Mouse (Mus musculus): ENCODE data around the gene Abca4.

The Abca4 gene

DNA sequence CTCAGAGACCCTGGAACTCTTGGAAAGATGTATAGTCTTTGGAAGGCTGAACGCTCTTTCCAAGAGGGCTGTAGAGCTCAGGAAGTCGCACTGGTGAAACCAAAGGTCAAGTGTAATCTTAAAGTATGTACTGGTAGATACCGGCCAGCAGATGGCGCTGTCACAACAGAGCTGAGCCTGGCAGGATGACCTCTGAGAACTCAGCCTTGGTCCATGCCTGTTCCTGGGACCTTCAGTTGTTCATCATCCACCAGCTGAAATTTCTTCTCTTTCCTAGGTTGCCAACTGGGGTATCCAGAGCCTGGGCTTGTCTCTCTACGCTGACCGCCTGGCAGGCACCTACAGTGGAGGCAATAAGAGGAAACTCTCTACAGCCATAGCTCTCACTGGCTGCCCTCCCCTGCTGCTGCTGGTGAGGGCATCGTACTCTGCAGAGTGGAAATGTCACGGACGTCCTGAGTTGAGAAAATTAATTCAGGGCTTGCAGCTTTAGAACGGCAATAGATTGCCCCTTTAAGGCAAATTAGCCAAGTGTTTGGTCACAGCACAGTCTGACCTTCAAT, 125.5 kb downstream of the Abca4 start:
- peak; percentile 77 for DNase-seq (ENCODE audit: extremely low spot score, low spot score)

DNA sequence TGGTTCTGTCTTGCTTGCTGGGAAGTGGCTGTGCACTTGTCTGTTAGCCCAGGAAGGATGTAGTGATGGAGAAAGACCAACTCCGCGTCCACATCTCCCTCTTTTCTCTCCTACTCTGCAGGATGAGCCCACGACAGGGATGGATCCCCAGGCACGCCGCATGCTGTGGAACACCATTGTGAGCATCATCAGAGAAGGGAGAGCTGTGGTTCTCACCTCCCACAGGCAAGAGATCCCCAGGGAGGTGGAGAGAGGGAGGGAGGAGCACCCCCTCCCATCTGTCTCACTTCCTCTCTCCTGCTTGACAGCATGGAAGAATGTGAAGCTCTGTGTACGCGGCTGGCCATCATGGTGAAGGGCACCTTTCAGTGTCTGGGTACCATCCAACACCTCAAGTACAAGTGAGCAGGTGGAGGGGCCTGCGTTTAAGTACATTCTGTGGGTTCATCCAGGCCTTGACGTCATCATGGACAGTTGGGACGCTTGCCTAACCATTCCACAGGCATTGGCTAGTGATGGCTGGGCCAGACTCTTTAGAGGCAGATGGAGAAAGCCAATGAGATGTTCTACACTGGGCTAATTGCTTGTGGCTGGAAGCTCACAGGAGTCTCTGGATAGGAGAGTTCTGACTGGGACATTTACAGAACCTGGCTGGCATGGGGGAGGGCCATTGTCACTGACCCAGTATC, 126.5 kb downstream of the Abca4 start:
- no peak for DNase-seq (ENCODE audit: extremely low spot score, low spot score)

DNA sequence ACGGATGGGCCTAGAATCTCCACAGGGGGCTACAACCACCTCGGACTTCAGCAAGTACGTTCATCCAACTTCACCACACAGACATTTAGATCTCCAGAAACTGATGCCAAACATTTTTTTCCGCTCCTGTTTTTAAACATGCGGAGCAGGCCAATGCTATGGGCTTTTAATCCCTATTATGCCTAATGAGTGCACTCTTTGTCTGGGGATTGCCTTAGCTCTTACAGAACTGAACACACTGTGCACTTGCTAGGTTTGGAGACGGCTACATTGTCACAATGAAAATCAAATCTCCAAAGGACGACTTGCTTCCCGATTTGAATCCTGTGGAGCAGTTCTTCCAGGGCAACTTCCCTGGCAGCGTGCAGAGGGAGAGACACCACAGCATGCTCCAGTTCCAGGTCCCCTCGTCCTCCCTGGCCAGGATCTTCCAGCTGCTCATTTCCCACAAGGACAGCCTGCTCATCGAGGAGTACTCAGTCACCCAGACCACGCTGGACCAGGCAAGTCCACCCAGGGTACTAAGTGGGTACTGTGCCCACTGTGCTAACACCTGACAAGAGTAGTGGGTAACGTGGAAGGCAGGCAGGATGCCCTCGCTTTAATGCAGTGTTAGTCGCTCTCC, 129.4 kb downstream of the Abca4 start:
- no peak for DNase-seq (ENCODE audit: extremely low spot score, low spot score)

DNA sequence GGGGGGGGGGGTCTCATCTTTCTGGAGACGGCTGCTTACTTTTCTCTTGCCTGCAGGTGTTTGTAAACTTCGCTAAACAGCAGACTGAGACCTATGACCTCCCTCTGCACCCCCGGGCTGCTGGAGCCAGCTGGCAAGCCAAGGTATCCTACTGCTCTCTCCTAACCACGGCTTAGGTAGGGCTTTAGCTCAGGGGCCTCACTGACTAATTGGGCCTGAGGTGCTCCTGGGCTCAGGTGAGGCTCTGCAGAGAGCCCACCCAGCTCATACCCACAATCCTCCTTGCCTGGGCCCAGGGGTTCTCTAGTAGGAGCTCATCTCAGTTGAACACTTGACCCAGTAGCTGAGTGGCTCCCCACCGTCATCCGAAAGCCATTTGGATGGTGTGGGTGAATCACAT, 131.8 kb downstream of the Abca4 start:
- no peak for DNase-seq (ENCODE audit: extremely low spot score, low spot score)

DNA sequence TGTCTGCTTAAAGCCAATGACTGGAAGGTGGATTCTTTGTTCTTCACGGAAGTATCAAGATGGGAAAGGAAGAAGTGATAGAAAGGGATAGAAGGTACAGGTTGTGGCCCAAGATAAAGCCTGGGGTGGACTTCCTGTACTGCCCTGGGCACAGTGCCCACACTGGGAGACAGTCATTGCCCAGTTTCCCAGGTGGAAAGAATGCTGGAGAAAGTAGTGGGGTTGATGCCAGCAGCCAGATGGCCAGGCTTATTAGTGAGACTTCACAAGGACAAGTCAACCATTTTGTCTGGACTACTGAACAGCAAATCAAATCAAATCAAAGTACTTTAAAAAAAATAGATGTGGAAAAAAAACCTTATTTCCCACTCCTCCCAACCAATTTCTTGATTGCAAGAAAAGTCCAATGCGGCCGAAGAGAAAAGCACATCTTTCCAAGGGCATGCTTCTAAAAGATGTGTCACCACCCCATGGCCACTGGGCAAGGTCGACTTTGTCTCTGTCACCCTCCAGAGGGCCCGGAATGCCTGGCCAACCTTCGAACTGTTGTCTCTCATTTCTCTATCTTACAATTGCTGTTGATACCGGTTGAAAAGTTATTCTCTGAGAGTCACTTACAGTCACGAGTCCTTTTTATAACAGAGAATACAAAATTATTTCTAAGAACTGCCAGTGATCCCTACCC, 132.6 kb downstream of the Abca4 start:
- no peak for DNase-seq (ENCODE audit: extremely low spot score, low spot score)

DNA sequence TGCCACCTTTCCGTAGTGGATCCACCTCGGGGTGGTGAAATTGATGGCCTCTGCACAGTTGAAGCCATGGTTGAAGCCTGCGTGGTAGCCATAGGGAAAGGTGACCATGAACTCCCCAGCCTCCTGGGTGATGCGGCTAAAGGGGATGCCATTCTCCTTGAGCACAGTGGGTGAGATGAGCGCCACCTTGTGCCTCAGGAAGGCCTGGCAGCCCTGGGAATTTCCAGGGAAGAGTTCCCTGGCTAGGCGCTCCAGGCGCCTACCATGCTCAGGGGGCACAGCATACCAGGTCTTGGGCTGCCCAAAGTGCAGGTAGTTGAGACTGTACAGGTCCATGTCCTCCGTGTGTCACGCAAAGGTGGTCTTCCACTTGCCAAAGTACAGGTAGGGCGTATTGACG, 139.9 kb downstream of the Abca4 start:
- DNase-seq (ENCODE audit: extremely low spot score, low spot score), result no peak

DNA sequence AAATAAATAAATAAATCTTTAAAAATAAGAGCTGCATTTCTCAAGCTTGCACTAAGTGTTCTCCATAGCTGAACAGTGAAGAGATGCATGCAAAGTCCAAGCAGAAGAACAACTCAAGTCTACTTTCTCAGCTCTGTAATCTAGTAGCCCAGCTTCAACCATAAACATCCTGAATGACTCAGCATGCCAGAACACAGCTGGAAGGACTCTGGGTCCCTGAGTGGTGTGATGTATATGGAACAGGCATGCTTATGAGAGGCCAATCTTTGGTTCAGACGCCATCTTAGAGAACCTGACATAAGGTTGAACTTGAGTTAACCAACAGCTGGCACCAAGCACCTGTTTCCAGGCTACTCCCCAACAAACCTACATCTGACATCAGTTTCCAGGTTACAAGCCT, 142.7 kb downstream of the Abca4 start:
- DNase-seq (ENCODE audit: extremely low spot score, low spot score), result no peak

DNA sequence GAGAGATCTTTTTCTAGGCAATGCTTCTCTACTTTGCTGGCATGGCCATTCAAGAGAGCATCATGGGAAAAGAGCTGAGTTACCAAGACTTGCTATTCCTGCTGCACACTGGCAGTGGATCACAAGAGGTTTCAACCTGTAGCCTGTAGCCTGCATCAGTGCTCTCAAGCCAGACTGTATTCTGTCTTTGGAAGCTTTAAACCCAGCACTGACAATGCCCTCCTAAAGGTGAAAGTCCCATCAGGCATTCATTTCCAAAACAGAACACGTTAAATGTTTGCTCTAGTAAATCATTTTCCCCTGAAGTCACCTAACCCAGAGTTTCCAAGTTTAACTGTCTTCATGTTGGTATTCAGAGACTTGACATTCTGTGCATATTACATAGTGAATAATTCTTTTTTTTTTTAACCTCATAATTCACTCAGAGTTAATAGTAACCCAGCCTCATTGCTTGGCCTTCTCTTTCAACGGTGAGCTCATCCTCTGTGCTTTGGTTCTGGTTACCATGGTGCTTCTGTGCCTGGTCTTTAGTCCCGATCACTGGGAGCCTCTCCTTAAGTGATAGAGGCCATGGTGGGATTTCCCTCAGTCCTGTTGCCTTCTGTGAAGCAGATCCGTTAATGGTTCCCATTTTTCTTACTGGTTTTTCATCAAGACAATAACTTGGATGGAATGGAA, 152.5 kb downstream of the Abca4 start:
- no peak for DNase-seq (ENCODE audit: extremely low spot score, low spot score)

DNA sequence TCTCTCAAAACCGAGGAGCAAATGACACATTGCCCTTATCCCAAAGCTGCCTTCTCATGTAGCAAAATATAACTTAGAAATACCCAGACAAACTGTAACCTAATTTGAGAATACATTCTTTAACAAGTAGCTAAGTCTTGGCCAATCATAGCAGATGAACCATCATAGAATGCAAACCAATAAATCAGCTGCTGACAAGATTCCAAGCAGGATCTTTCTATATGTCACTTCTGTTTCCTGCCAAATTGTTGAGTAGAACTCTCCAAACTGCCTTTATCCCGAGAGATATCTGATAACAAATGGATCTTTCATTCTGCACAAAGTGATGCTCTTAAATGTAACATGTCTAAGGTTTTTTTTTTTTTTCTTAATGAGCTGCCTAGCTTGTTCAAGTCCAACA, 154.3 kb downstream of the Abca4 start:
- no peak for DNase-seq (ENCODE audit: extremely low spot score, low spot score)

DNA sequence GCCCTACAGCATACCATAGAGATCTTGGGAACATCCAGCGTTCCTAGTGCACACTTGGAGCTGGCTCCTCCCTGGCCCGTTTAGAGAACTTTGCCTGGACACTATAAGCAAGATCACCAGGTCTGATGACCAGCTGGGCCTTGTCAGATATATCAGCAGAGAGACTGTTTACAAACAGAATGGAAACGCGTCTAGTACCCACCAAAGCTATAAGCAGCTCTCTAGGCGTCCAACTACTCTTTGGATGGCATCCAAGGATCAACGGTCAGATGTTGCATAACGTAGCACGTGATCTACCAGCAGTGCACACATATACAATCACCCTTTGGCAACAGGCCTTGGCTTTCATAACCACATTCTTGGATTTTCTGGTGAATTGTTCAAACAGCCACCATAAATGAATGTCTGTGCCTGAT, 154.7 kb downstream of the Abca4 start:
- DNase-seq (ENCODE audit: extremely low spot score, low spot score), result no peak

DNA sequence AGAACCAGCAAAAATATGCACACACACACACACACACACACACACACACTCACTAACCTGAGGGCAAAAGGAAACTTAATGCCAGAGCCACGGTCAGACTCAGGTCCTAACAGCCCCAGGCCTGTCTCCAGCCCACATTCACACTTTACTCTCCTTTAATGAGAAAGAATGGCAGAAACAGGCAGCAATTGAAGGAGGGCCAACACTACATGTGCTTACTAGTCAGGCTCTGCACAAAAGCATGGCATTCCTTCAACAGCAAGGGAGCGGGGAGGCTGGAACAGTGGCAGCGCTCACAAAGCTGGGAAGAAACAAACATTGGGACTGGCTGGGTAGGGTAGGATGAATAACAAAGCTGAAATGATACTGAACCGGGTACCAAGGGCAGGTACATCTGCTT, 155.4 kb downstream of the Abca4 start:
- no peak for DNase-seq (ENCODE audit: extremely low spot score, low spot score)

DNA sequence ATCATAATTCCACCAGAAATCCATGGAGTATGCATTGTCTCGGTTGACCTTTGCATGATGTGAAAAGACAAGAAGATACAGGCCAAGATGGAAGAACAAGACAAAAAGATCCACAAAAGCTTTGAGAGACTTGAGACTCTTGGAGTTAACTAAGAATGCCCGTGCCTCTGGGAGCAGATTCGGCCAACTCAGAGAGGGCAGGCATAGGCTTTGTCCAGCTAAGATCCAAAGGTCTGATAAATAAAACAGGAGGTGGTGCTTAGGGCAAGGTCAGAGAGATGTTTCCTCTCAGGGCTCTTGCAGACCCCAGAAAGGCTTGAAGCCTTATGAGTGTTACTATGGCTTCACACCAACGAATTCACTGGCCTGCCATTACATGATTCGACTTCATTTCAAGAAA, 155.8 kb downstream of the Abca4 start:
- DNase-seq (ENCODE audit: extremely low spot score, low spot score), result no peak

DNA sequence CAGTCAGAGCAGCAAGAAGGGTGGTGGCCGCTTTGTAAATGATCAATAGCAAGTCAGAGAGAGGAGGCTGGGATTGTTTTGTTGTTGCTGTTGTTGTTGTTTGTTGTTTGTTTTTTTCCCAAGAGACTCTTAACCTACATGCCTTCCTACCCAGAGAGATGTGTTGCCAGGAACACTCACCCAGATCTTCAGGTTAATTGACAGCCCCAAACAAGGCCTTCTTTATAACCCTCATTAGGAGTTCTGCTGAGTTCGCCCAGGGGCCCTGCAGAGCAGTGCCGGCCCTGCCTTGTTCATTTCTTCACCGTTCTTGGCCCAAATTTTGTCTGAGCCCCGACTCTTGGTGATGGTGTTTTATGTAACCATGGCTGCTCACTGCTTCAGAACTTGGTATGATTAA, 156.2 kb downstream of the Abca4 start:
- no peak for DNase-seq (ENCODE audit: extremely low spot score, low spot score)

DNA sequence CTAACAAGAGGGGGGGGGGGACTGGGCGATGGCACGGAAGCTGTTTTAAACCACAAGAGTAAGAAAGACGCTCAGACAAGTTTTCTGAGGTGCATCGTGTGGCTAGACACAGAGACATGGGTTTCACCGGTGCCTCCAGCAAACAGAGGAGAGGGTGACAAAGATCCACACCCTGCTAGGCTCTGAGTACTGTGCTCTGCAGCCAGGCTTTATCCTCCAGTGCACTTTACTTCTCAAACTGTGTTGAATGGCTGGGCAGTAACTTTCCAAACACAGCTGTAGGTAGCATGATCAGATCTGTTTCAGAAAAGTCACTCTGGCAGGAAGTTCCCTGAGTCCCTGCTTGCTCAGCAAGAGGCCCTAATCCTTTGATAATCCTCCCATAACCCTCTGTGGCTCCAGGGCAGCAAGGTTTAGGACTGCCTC, 158.1 kb downstream of the Abca4 start:
- DNase-seq (ENCODE audit: extremely low spot score, low spot score), result no peak

DNA sequence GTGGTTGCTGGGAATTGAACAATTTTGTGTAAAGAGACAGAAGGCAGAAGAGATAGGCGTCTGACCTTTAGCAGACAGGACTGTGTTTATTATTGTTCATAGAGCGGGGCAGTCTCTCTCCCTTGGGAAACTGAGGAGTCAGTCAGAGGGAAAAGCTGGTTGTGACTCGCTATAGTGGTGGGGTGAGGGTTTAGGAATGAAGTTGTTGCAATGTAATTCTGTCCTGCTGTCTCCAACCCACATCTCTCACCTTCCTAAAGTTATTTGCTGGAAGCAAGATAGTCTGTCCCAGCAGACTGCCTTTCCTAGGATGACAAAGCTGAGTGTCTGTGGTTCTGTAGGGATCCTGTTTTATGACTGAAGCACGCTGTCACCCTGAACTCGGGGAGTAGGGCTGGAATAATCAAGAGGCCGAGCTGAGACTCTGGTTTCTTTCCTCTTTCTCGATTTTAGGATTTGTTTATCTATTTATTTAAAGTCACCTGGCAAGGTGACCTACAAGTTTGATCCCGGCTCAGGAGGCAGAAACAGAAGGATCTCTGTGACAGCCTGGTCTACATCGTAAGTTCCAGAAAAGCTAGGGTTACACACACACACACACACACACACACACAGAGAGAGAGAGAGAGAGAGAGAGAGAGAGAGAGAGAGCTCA, 159.6 kb downstream of the Abca4 start:
- no peak for DNase-seq (ENCODE audit: extremely low spot score, low spot score)

DNA sequence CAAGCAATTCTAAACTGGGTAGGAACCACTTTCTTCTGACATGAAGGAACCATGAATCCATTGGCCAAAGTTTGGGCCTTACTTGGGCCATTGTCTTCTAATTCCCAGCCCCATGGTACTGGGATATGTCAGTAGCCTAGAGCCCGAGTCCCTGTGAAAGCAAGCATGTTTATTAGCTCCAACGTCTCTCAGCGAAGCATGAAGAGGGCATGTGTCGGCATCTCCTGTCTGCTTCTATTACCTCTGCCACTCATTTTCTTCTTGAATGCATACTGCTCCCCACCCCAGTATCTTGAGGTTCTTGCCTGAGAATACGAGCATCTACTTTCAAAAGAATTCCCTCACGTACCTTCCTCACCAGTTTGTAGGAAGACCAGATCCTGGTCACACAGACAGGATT, 161.5 kb downstream of the Abca4 start:
- no peak for DNase-seq (ENCODE audit: extremely low spot score, low spot score)

DNA sequence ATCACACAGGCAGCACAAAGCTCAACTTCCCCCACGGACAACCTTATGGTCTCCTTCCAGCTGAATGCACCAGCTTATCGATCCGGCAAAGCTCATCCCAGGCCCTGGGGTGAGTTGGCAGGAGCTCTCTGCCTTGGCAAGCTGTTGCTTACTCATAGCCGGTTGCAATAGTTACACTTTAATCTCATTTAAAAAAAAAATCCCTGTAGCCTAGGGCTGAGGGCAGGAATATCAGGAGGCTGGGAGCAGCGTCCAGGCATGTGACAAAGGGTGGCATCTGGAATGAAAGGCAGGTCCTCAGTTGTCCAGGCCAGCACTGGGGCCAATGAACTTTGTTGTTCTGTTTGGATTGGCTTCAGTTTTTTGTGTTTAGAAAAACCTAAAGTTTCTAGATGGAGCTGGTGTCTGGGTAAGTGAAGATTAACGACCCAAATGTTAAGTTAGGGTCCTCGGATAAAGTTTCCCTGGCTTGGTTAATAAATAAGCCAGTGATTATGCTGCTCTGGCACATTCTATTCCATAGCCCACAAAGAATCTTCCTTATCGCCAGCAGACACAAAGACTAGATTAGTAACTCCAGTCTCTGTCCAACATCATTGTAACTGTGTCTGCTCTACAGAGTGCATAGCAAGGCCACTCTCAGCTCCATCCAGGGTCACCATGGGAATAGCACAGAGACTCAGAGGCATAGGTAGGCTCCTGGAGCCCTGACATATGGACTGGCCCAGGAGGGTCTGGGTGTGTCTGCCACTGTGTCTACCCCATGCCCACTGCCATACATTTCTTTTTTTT, 162.2 kb downstream of the Abca4 start:
- DNase-seq (ENCODE audit: extremely low spot score, low spot score), result no peak

DNA sequence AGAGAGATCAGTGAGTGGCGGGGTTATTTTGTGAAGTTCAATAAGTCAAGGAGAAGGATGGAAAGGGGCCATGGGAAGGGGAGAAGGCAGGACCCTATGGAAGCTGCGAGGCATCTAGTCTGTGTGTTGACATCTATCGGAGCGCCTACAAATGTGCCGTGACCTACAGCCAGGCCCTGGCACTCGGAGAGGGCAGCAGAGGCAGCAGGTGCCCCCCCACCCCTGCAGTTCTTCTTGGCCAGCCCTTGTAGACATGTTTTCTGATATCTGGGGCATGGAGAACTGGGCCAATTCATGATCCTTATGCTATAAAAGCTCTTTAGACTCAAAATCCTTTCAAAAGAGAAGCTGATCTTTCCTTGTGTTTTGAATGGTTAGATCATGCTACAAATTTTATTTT, 163.5 kb downstream of the Abca4 start:
- no peak for DNase-seq (ENCODE audit: extremely low spot score, low spot score)

DNA sequence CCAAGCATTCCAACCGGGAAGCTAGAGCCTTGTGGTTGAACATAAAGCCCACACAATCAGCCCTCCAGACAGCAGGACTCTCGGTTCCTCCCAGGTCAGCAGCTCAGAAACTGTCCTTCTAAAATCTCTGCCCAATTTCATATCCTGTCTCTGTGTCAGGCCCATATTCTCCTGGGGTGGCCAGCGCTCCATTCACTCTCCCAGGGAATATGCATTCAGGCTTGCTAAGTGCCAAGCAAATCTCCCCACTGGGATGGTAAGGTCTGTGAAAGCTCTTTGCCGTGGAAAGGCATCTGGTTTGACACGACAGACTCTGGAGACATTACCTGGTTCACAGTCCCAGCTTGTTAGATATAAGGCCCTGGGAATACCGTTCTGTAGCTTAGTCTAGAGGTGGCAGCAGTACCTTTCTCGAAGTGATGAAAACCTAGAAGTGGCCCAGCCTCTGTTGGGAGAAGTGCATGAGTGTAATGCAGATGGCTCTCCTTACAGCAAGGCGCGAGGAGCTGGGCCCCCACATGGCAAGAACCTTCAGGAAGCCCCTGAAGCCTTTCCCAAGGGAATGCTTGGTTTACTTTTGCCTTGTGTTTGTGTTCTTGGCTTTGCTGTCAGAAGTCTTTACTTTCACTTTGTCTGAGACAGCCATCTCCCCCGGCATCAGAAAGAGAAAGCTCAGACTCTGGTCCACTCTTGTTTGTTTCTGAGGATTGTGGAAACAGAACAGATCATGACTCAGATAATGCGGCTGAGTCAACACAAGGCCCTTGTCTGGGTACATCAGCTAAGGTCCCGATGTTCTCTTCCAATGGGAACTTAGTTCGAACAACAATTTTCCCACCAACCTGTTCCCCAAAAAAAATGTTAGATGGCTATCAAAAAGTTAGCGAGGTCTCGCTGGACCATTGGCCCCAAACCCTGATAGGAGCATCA, 164.3 kb downstream of the Abca4 start:
- DNase-seq (ENCODE audit: extremely low spot score, low spot score), result no peak

DNA sequence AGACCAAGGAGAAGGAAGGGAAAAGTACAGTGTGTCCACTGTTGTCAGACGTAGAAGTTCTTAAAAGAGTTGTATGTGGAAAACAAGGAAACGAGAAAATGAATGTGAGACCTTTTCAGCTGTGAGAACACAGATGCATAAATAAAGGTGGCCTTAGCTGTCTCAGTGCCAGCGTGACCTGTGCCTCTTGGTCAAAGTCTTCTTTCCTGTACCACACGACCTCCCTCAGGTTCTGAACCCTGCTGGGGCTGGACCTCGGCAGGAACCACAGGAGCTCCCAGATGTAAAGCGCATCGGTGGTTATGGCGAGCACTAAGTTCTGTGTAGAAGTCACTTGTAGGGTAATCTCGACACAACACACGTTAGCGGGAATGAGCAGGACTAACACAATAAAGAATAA, 165.3 kb downstream of the Abca4 start:
- DNase-seq (ENCODE audit: extremely low spot score, low spot score), result no peak
